Mouse (Mus musculus): Measurements from ENCODE around the gene Vsir. TPM values are rescaled to one million over a fixed set of nuclear protein-coding genes. Genes with fewer than 3 reads are reported as not detected.

Gene Vsir
- polyA plus RNA-seq, 1 experiment from 2014 or later = 0.96 TPM

DNA sequence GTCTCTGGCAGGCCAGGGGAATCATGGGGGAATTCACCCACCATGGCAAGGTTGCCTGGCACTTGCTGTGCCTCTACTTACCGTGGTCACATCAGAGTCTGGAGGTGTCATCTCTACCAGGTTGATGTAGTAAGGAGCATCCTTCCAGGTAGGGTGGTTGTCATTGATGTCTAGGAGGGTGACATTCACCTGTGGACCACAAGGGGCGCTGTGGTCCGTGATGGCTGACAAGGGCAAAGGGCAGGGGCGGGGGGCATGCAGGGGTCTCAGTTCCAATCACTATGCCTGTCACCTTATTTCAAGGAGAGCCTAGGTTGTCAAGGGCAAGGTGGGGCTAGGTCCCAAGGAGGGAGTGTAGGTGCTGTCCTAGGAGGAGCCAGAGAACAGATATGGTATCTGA lies 73.0 kb downstream of the Vsir start:
- no peak overlapping the region for H3K9ac ChIP-seq (ENCODE audit: low read length)
- no peak for ATAC-seq (replicated peaks; ENCODE audit: low FRiP score)
- H3K36me3 ChIP-seq (ENCODE audit: control insufficient read depth, insufficient read depth, low read length) = no peaks in the 10 kb centered on the region
- no peak overlapping the region for H3K4me2 ChIP-seq (ENCODE audit: low read depth, low read length, severe bottlenecking)
- DNase-seq (ENCODE audit: low spot score) = no peak
- H3K27ac ChIP-seq (ENCODE audit: low read depth, low read length) = no peak overlapping the region
- H3K27me3 ChIP-seq (ENCODE audit: control insufficient read depth, insufficient read depth, low read length) = no peaks in the 10 kb centered on the region
- no peaks in the 10 kb centered on the region for H3K9me3 ChIP-seq (ENCODE audit: control insufficient read depth, low read length)
- H3K4me1 ChIP-seq (replicated peaks; ENCODE audit: control insufficient read depth, insufficient read depth, low read length) = no peaks in the 10 kb centered on the region
- 12% methylated on average over 4 of the region's 4 CpGs for WGBS
- H3K4me3 ChIP-seq (ENCODE audit: low read depth, low read length) = no peak overlapping the region

Other genes starting within 250 kb of the Vsir start
- gene Spock2, start 240.6 kb upstream of the Vsir start, polyA plus RNA-seq (2014; fragmentation: Nextera tagmentation; extraction: Ambion mirVana) = 5.5 and 5.7 TPM in 2 replicates
- 2.8 and 3.2 TPM in 2 replicates for gene Chst3, start 127.6 kb upstream of the Vsir start, polyA plus RNA-seq (2014; fragmentation: Nextera tagmentation; extraction: Ambion mirVana)
- gene Psap, start 69.2 kb upstream of the Vsir start, polyA plus RNA-seq (2014; fragmentation: Nextera tagmentation; extraction: Ambion mirVana) = 63.6 and 74.2 TPM in 2 replicates
- 1.7 and 4.2 TPM in 2 replicates for gene Gm17455, start 52.9 kb downstream of the Vsir start, polyA plus RNA-seq (2014; fragmentation: Nextera tagmentation; extraction: Ambion mirVana)